Mouse (Mus musculus) heart, embryonic 15.5 days (tissue): Measurements from ENCODE around the gene Platr17. TPM values are rescaled to one million over a fixed set of nuclear protein-coding genes. Genes with fewer than 3 reads are reported as not detected.

Experiments
- ATAC-seq: fragments of 200-750 bp; cut with Nextera tagmentation; replicated peaks from 2 replicates; pipeline ENCODE4 v1.8.0; 2017; ENCODE audit warnings: low read depth, moderate TSS enrichment; ENCODE audit not compliant: insufficient number of reproducible peaks, insufficient read depth, low FRiP score
- H3K27ac ChIP-seq: fragments of 300-500 bp; sonication (generic); 2 replicates; pipeline ENCODE4 v1.5.1; 2015; ENCODE audit warnings: mild to moderate bottlenecking, inconsistent platforms
- H3K27me3 ChIP-seq: fragments of 300-500 bp; sonication (generic); 2 replicates; pipeline ENCODE4 v1.6.1; 2015; ENCODE audit warnings: inconsistent platforms
- H3K36me3 ChIP-seq: fragments of 300-500 bp; sonication (generic); 2 replicates; pipeline ENCODE4 v1.6.1; 2015; ENCODE audit warnings: mild to moderate bottlenecking, inconsistent platforms
- H3K4me1 ChIP-seq: fragments of 300-500 bp; sonication (generic); replicated peaks from 2 replicates; pipeline ENCODE4 v1.6.1; 2015; ENCODE audit warnings: inconsistent platforms
- H3K4me2 ChIP-seq: fragments of 300-500 bp; sonication (generic); 2 replicates; pipeline ENCODE4 v1.6.1; 2015; ENCODE audit warnings: inconsistent platforms, mild to moderate bottlenecking, moderate library complexity
- H3K4me3 ChIP-seq: fragments of 300-500 bp; sonication (generic); 2 replicates; pipeline ENCODE4 v1.5.1; 2015; ENCODE audit warnings: mild to moderate bottlenecking, inconsistent platforms
- H3K9ac ChIP-seq: fragments of 300-500 bp; sonication (generic); 2 replicates; pipeline ENCODE4 v1.6.1; 2015; ENCODE audit warnings: mild to moderate bottlenecking, inconsistent platforms
- H3K9me3 ChIP-seq: fragments of 300-500 bp; sonication (generic); replicated peaks from 2 replicates; pipeline ENCODE4 v1.6.1; 2016; ENCODE audit warnings: inconsistent platforms
- WGBS: fragments of 180-500 bp; shearing (Covaris S2); methylation state at CpG from one replicate; pipeline ENCODE4 v1.1.7; 2015; ENCODE audit warnings: mixed read lengths; 5-methylcytosine and 5-hydroxymethylcytosine counted together
- polyA plus RNA-seq: library from polyadenylated mRNA; unstranded; fragments of >200 nt; fragmentation: Nextera tagmentation; extraction: Ambion mirVana; gene quantifications from 2 replicates; pipeline ENCODE4 v1.2.1, GENCODE M21; 2015

Platr17 gene
- polyA plus RNA-seq, 1 experiment from 2014 or later = not detected

DNA sequence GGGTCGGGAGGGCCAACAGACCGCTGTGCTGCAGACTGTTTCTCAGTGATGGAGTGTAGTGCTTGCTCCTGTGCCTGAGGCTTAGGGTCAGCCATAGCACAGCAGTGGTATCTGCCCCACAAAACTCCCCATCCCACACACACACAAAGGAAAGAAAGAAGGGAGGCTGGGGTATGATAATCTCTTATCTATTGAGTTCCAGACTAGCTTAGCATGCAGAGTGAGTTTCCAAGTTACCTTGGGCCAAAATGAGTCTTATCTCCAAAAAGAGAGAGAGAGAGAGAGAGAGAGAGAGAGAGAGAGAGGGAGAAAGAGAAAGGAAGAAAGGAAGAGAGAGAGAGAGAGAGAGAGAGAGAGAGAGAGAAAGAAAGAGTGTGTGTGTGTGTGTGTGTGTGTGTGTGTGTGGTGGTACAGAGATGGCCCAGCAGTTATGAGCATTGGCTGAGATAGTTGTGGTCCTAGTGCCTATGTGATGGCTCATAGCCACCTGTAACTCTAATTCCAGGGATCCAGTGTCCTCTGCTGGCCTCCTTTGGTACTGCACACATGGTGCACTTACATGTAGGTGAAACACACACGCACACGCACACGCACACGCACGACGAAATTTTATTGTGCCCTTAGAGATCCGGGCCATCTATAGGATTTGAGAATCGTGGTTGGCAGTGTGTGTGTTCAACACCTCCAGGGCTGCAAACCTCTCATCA lies 19.8 kb downstream of the Platr17 start:
- Histone ChIP-seq H3K27me3 (no peaks in the 10 kb centered on the region), H3K9ac (no peak overlapping the region), H3K4me3 (no peak overlapping the region), H3K4me1 (peaks cover 25% of the 10 kb centered on the region), H3K36me3 (peaks cover 5% of the 10 kb centered on the region; the same call in 1 of the 2 replicates), H3K4me2 (no peak overlapping the region), H3K9me3 (no peaks in the 10 kb centered on the region), H3K27ac (no peak overlapping the region)
- 77% methylated on average over 10 of the region's 10 CpGs for WGBS
- ATAC-seq = no peak

DNA sequence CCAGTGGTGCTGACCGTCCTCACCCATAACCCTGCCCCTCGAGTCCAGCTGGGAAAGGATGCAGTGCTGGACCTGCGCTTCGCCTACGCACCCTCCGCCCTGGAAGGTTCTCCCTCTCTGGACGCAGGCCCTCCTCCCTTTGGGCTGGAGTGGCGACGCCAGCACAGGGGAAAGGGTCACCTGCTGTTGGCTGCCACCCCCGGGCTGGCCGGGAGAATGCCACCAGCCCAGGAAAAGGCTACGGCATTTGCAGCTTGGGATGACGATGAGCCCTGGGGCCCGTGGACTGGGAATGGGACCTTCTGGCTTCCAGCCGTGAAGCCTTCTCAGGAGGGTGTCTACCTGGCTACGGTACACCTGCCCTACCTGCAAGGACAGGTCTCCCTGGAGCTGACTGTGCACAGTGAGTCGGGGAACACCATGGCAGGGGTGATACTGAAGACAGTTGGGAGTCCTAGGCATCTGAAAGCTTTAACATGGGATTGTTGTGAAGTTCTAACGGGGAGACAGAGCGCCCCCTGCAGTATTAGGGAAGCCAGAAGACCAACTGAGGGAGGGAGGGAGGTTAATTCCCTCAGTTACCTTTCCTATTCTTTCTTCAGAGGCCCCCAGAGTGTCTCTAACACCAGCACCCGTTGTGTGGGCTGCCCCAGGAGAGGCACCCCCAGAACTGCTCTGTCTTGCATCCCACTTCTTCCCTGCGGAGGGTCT lies 20.6 kb downstream of the Platr17 start:
- H3K4me2 ChIP-seq = no peak overlapping the region
- H3K9me3 ChIP-seq = no peaks in the 10 kb centered on the region
- H3K27ac ChIP-seq = no peak overlapping the region
- ATAC-seq = no peak
- H3K4me3 ChIP-seq = no peak overlapping the region
- H3K27me3 ChIP-seq = no peaks in the 10 kb centered on the region
- peaks cover 5% of the 10 kb centered on the region; the same call in 1 of the 2 replicates for H3K36me3 ChIP-seq
- 82% methylated on average over 21 of the region's 21 CpGs for WGBS
- no peak overlapping the region for H3K9ac ChIP-seq
- H3K4me1 ChIP-seq = peaks cover 22% of the 10 kb centered on the region

GRCm38 (mm10) chr17:33926207-33926932 lies 21.4 kb downstream of the Platr17 start:
- 74% methylated on average over 17 of the region's 17 CpGs for WGBS
- Histone ChIP-seq H3K4me2 (no peak overlapping the region), H3K9me3 (no peaks in the 10 kb centered on the region), H3K4me1 (peaks cover 26% of the 10 kb centered on the region), H3K9ac (no peak overlapping the region), H3K27ac (no peak overlapping the region), H3K27me3 (no peaks in the 10 kb centered on the region), H3K36me3 (peaks cover 5% of the 10 kb centered on the region; the same call in 1 of the 2 replicates), H3K4me3 (no peak overlapping the region)
- ATAC-seq = no peak

DNA sequence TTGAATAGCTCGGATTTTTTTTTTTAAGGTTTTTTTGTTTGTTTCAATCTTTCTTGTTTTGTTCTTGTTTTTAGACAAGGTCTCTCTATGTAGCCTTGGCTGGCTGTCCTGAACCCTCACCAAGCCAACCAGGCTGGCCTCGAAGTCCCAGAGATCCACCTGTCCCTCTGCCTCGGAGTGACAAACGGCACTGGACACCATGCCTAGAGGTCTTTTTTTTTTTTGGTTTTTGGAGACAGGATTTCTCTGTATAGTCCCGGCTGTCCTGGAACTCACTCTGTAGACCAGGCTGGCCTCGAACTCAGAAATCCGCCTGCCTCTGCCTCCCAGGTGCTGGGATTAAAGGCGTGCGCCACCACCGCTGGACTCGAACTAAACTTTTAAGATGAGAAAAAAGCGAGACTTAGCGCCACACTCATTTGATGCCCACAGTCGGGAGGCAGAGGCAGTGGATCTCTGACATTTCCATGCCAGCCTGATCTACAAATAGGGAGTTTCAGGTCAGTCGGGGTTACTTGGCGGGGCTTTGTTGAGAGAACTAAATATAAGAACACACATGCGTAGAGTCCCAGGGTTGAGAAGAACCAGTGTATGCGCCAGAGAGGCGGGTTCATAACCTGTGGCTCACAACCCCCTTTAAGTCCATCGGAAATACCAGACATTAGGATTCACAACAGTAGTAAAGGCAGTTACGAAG lies 23.5 kb downstream of the Platr17 start:
- Histone ChIP-seq H3K9ac (peak overlapping the region; percentile 87), H3K9me3 (no peaks in the 10 kb centered on the region), H3K27me3 (no peaks in the 10 kb centered on the region), H3K4me2 (peak overlapping the region; percentile 87), H3K4me1 (peaks cover 26% of the 10 kb centered on the region), H3K27ac (peak overlapping the region; percentile 99; the same call in 1 of the 2 replicates), H3K4me3 (peak overlapping the region; percentile 77), H3K36me3 (peaks cover 19% of the 10 kb centered on the region)
- ATAC-seq = no peak
- WGBS = 51% methylated on average over 21 of the region's 21 CpGs

- no peaks in the 10 kb centered on the region for H3K9me3 ChIP-seq
- peaks cover 26% of the 10 kb centered on the region for H3K4me1 ChIP-seq
- WGBS = under 1% methylated on average over 73 of the region's 80 CpGs
- no peaks in the 10 kb centered on the region for H3K27me3 ChIP-seq
- peak within 1 kb of the TSS; percentile 99 for H3K27ac ChIP-seq
- H3K36me3 ChIP-seq = peaks cover 28% of the 10 kb centered on the region
- H3K4me2 ChIP-seq = peak within 1 kb of the TSS; percentile 87
- H3K9ac ChIP-seq = peak within 1 kb of the TSS; percentile 87
- H3K4me3 ChIP-seq = peak within 1 kb of the TSS; percentile 77
- peak; percentile 85 for ATAC-seq
Measured at GRCm38 (mm10) chr17:33929371-33930279, 24.7 kb downstream of the Platr17 start, which contains the start of gene Rgl2. Gene Rgl2, plus strand, starts transcription at chr17:33929543.

DNA sequence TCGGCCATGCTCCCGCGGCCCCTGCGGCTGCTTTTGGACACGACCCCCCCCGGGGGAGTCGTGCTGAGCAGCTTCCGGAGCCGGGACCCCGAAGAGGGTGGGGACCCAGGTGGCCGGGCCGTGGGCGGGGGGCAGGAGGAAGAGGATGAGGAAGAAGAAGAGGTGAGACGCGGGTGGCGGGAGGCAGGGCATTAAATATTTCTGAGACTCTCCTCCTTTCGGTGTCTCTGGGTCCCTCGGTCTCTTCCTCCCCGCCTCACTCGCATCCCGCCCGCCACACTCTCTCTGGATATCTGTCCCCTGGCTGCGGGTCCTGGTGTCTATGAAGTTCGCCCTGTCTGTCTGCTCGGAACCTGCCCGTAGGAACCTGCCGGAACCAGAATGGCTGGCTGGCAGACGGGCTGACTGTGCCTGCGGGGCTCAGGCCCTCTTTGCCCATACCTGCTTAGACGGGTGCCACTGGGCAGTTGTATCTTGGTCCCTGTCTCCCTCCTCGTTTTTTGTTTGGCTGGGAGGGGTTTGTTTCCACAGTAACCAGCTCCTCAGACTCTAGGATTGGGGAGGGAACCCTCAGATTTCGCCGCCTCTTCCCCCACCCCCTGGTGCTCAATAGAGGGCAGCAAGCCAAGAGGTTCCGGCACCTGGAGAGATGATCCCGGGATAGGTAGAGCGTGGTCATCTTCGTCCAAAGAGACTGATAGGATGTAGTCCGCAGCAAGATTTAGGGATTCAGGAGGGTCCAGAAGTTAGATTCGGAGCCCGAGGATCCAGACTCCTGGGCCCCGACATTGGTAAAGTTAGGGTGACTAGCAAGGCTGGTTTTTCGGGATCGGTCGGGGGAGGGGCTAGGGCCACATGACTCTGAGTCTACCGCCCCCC lies 25.6 kb downstream of the Platr17 start:
- peak overlapping the region; percentile 77 for H3K4me3 ChIP-seq
- peak overlapping the region; percentile 87 for H3K9ac ChIP-seq
- under 1% methylated on average over 44 of the region's 45 CpGs for WGBS
- H3K4me2 ChIP-seq = peak overlapping the region; percentile 87
- no peaks in the 10 kb centered on the region for H3K9me3 ChIP-seq
- H3K27me3 ChIP-seq = no peaks in the 10 kb centered on the region
- ATAC-seq = no peak
- peak overlapping the region; percentile 99 for H3K27ac ChIP-seq
- H3K36me3 ChIP-seq = peaks cover 29% of the 10 kb centered on the region
- H3K4me1 ChIP-seq = peaks cover 26% of the 10 kb centered on the region

GRCm38 (mm10) chr17:33931159-33931866 lies 26.4 kb downstream of the Platr17 start:
- peak overlapping the region; percentile 77 for H3K4me3 ChIP-seq
- peak overlapping the region; percentile 87 for H3K4me2 ChIP-seq
- H3K9ac ChIP-seq = peak overlapping the region; percentile 87; the same call in 1 of the 2 replicates
- H3K27me3 ChIP-seq = no peaks in the 10 kb centered on the region
- H3K36me3 ChIP-seq = peaks cover 31% of the 10 kb centered on the region
- no peaks in the 10 kb centered on the region for H3K9me3 ChIP-seq
- no peak for ATAC-seq
- no peak overlapping the region for H3K27ac ChIP-seq
- 48% methylated on average over 18 of the region's 18 CpGs for WGBS
- H3K4me1 ChIP-seq = peaks cover 26% of the 10 kb centered on the region

DNA sequence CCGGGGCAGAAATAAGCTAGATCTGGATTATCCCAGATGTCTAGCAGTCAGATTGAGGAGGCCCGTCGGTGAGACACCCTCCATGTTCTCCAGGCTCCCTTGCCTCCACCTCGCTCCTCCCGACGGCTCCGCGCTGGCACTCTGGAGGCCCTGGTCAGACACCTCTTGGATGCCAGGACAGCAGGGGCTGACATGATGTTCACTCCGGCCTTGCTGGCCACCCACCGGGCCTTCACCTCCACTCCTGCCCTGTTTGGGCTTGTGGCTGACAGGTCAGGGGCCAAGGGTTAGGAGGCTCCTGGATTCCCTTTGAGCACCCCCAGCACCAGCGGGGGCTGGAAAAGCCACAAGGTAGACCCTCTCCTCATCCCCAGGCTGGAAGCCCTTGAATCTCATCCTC lies 27.0 kb downstream of the Platr17 start:
- ATAC-seq = no peak
- H3K4me3 ChIP-seq = 0 out of 2 replicates have a peak overlapping the region, but pooled peaks have one; percentile 77
- H3K4me2 ChIP-seq = peak overlapping the region; percentile 87; the same call in 1 of the 2 replicates
- 89% methylated on average over 11 of the region's 11 CpGs for WGBS
- H3K9me3 ChIP-seq = no peaks in the 10 kb centered on the region
- H3K27ac ChIP-seq = no peak overlapping the region
- H3K4me1 ChIP-seq = peaks cover 26% of the 10 kb centered on the region
- H3K36me3 ChIP-seq = peaks cover 32% of the 10 kb centered on the region; the same call in 1 of the 2 replicates
- H3K27me3 ChIP-seq = no peaks in the 10 kb centered on the region
- H3K9ac ChIP-seq = no peak overlapping the region

DNA sequence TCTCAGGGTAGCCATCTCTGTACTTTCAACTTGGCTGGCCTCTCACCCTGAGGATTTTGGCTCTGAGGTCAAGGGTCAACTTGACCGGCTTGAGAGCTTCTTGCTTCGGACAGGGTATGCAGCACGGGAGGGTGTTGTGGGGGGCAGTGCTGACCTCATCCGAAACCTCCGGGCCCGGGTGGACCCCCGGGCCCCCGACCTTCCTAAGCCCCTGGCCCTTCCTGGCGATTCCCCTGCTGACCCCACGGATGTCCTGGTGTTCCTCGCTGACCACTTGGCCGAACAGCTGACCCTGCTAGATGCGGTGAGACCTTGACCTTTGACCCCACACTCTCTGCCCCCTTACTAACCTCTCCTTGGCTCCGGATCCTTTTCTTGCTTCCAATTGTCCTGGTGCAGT lies 27.5 kb downstream of the Platr17 start:
- H3K4me2 ChIP-seq = no peak overlapping the region
- no peaks in the 10 kb centered on the region for H3K9me3 ChIP-seq
- no peak overlapping the region for H3K4me3 ChIP-seq
- no peak overlapping the region for H3K27ac ChIP-seq
- ATAC-seq = no peak
- WGBS = 81% methylated on average over 14 of the region's 14 CpGs
- peaks cover 26% of the 10 kb centered on the region for H3K4me1 ChIP-seq
- H3K27me3 ChIP-seq = no peaks in the 10 kb centered on the region
- no peak overlapping the region for H3K9ac ChIP-seq
- H3K36me3 ChIP-seq = peaks cover 37% of the 10 kb centered on the region; the same call in 1 of the 2 replicates
